Mouse (Mus musculus): ENCODE data around the gene Flnb. TPM values are rescaled to one million over a fixed set of nuclear protein-coding genes. Genes with fewer than 3 reads are reported as not detected.

The Flnb gene
- polyA plus RNA-seq, 1 experiment from 2014 or later: 5.4 TPM

DNA sequence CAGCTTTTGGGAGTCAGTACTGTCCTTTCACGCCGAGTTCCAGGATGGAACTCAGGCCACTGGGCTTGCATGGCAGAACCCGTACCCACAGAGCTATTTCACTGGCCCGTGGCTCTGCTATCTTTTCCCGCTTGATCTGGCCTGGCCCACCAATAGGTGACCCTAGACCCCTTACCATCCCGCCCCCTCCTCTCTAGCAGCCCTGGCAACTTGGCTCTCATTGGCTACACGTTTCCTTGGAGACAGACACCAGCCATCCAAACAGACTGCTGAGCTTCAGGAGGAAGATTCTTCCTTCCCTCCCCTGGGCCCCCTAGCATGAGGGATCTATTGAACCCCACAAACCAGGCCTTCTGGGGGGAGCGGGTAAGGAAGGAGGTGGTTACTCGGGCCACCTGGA lies 139.3 kb downstream of the Flnb start, which contains the start of gene Gm45521:
Gm45521 (plus strand) TSS at position 240 of the 400 bp plus-strand sequence.
- Histone ChIP-seq H3K27ac (ENCODE audit: low read length) (no peak within 1 kb of the TSS), H3K36me3 (ENCODE audit: insufficient read depth, low read length) (no peaks in the 10 kb centered on the region; the same call in 1 of the 2 replicates), H3K9me3 (ENCODE audit: low read length) (no peaks in the 10 kb centered on the region), H3K4me1 (ENCODE audit: insufficient read depth, low read depth, low read length) (peaks cover 4% of the 10 kb centered on the region; the same call in 1 of the 2 replicates), H3K4me3 (ENCODE audit: low read depth, low read length) (no peak within 1 kb of the TSS), H3K4me2 (replicated peaks; ENCODE audit: low read depth, low read length) (no peak within 1 kb of the TSS), H3K27me3 (replicated peaks; ENCODE audit: insufficient read depth, low read length) (no peaks in the 10 kb centered on the region), H3K9ac (replicated peaks; ENCODE audit: low read depth) (no peak within 1 kb of the TSS)
- ATAC-seq (no peak), DNase-seq (ENCODE audit: low spot score) (no peak)
- 47% methylated on average over 9 of the region's 9 CpGs for WGBS
- no peak for TF ChIP-seq CTCF (IDR thresholded peaks at IDR 0.05)
- no peak for TF ChIP-seq EP300 (IDR thresholded peaks at IDR 0.05)

DNA sequence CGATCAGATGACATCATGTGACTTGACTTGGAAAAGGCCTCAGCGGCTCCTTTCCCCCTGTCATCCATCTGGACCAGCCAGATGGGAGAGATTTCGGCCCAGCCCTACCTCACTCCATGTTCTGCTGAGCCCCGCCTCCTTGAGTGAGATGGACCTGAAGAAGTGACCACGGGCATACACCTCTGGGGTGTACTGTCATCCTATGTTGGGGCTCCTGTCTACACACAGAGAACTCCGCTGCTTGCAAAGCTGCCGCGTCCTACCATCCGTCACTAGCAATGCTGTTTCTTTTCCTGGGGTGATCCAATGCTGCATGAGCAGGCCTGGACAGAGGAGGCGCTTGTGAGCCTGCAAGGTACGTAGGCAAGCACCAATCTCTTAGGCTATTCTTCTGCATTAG lies 142.9 kb downstream of the Flnb start:
- no peaks in the 10 kb centered on the region for H3K4me1 ChIP-seq (ENCODE audit: insufficient read depth, low read depth, low read length)
- no peaks in the 10 kb centered on the region for H3K27me3 ChIP-seq (replicated peaks; ENCODE audit: insufficient read depth, low read length)
- H3K9me3 ChIP-seq (ENCODE audit: low read length): no peaks in the 10 kb centered on the region
- no peak overlapping the region for H3K4me2 ChIP-seq (replicated peaks; ENCODE audit: low read depth, low read length)
- no peak overlapping the region for H3K4me3 ChIP-seq (ENCODE audit: low read depth, low read length)
- H3K27ac ChIP-seq (ENCODE audit: low read length): no peak overlapping the region
- no peak for DNase-seq (ENCODE audit: low spot score)
- ATAC-seq: 0 out of 2 replicates have a peak, but pooled peaks have one; percentile 19
- WGBS: 61% methylated on average over 11 of the region's 11 CpGs
- no peak overlapping the region for H3K9ac ChIP-seq (replicated peaks; ENCODE audit: low read depth)
- H3K36me3 ChIP-seq (ENCODE audit: insufficient read depth, low read length): no peaks in the 10 kb centered on the region
- TF ChIP-seq EP300 (IDR thresholded peaks at IDR 0.05) (no peak), CTCF (IDR thresholded peaks at IDR 0.05) (peak; percentile 70)

DNA sequence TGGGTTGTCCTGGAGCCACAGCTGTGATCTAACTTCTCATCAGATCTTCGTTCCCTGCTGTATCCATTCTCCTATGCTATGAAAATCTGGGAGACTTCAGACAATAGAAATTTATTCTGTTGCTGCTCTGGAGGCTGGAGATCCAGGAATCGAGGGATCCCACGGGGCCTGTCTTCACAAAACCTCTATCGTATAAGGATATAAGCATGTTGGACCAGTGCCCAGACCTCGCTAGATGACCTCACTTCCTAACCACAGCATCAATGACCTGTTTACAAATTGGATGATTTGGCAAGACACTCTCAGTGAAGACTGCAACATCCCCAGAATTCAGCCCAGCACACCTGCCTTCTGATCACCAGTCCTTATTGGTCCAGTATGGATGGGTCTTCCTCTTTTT lies 144.0 kb downstream of the Flnb start:
- DNase-seq (ENCODE audit: low spot score) (peak; percentile 19), ATAC-seq (peak; percentile 32; the same call in 1 of the 2 replicates)
- Histone ChIP-seq H3K36me3 (ENCODE audit: insufficient read depth, low read length) (no peaks in the 10 kb centered on the region), H3K27ac (ENCODE audit: low read length) (no peak overlapping the region), H3K4me2 (replicated peaks; ENCODE audit: low read depth, low read length) (no peak overlapping the region), H3K4me3 (ENCODE audit: low read depth, low read length) (no peak overlapping the region), H3K9me3 (ENCODE audit: low read length) (no peaks in the 10 kb centered on the region), H3K27me3 (replicated peaks; ENCODE audit: insufficient read depth, low read length) (no peaks in the 10 kb centered on the region), H3K4me1 (ENCODE audit: insufficient read depth, low read depth, low read length) (no peaks in the 10 kb centered on the region), H3K9ac (replicated peaks; ENCODE audit: low read depth) (no peak overlapping the region)
- TF ChIP-seq EP300 (IDR thresholded peaks at IDR 0.05) (no peak), CTCF (IDR thresholded peaks at IDR 0.05) (no peak)
- WGBS: 25% methylated on average over 5 of the region's 5 CpGs

GRCm38 (mm10) chr14:7962626-7963025 lies 144.9 kb downstream of the Flnb start:
- Histone ChIP-seq H3K36me3 (ENCODE audit: insufficient read depth, low read length) (no peaks in the 10 kb centered on the region), H3K27me3 (replicated peaks; ENCODE audit: insufficient read depth, low read length) (no peaks in the 10 kb centered on the region), H3K4me2 (replicated peaks; ENCODE audit: low read depth, low read length) (no peak overlapping the region), H3K4me1 (ENCODE audit: insufficient read depth, low read depth, low read length) (no peaks in the 10 kb centered on the region), H3K9ac (replicated peaks; ENCODE audit: low read depth) (no peak overlapping the region), H3K9me3 (ENCODE audit: low read length) (no peaks in the 10 kb centered on the region), H3K27ac (ENCODE audit: low read length) (no peak overlapping the region), H3K4me3 (ENCODE audit: low read depth, low read length) (no peak overlapping the region)
- no peak for ATAC-seq
- TF ChIP-seq EP300 (IDR thresholded peaks at IDR 0.05) (no peak), CTCF (IDR thresholded peaks at IDR 0.05) (no peak)
- DNase-seq (ENCODE audit: low spot score): no peak
- WGBS: 78% methylated on average over 2 of the region's 2 CpGs

DNA sequence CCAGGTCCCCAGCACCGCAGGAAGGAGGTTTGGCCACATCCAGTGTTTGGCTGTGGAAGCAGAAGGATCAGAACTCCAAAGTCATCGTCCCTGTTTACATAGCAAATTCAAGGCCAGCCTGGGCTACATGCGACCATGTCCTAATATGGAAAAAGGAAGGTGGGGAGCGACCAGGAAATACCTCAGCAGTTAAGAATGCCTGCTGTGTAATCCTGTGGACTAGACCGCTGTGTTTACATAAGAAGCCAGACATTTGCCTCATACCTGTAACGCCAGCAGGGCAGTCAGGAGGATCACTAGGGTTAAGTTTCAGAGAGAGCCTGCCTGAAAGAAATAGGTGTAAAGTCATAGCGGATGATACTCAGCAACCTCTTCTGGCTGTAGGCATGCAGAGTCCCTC lies 145.4 kb downstream of the Flnb start:
- Histone ChIP-seq H3K4me3 (ENCODE audit: low read depth, low read length) (no peak overlapping the region), H3K27me3 (replicated peaks; ENCODE audit: insufficient read depth, low read length) (no peaks in the 10 kb centered on the region), H3K9ac (replicated peaks; ENCODE audit: low read depth) (no peak overlapping the region), H3K4me2 (replicated peaks; ENCODE audit: low read depth, low read length) (no peak overlapping the region), H3K9me3 (ENCODE audit: low read length) (no peaks in the 10 kb centered on the region), H3K27ac (ENCODE audit: low read length) (no peak overlapping the region), H3K4me1 (ENCODE audit: insufficient read depth, low read depth, low read length) (no peaks in the 10 kb centered on the region), H3K36me3 (ENCODE audit: insufficient read depth, low read length) (no peaks in the 10 kb centered on the region)
- WGBS: 38% methylated on average over 7 of the region's 7 CpGs
- DNase-seq (ENCODE audit: low spot score) (no peak), ATAC-seq (no peak)
- TF ChIP-seq CTCF (IDR thresholded peaks at IDR 0.05) (no peak), EP300 (IDR thresholded peaks at IDR 0.05) (no peak)

- no peaks in the 10 kb centered on the region for H3K36me3 ChIP-seq (ENCODE audit: insufficient read depth, low read length)
- no peak overlapping the region for H3K4me3 ChIP-seq (ENCODE audit: low read depth, low read length)
- H3K27me3 ChIP-seq (replicated peaks; ENCODE audit: insufficient read depth, low read length): no peaks in the 10 kb centered on the region
- H3K9me3 ChIP-seq (ENCODE audit: low read length): no peaks in the 10 kb centered on the region
- no peak overlapping the region for H3K9ac ChIP-seq (replicated peaks; ENCODE audit: low read depth)
- H3K27ac ChIP-seq (ENCODE audit: low read length): no peak overlapping the region
- no peaks in the 10 kb centered on the region for H3K4me1 ChIP-seq (ENCODE audit: insufficient read depth, low read depth, low read length)
- 53% methylated on average over 11 of the region's 11 CpGs for WGBS
- peak; percentile 86 for DNase-seq (ENCODE audit: low spot score)
- no peak for TF ChIP-seq EP300 (IDR thresholded peaks at IDR 0.05)
- TF ChIP-seq CTCF (IDR thresholded peaks at IDR 0.05): peak; percentile 90
- H3K4me2 ChIP-seq (replicated peaks; ENCODE audit: low read depth, low read length): no peak overlapping the region
- ATAC-seq: peak; percentile 57
Measured at GRCm38 (mm10) chr14:7964219-7964889, 146.6 kb downstream of the Flnb start.

Measured in lung, postnatal 0 days (tissue).